Mouse (Mus musculus): ENCODE measurements around the gene Lamtor4. TPM values are rescaled to one million over a fixed set of nuclear protein-coding genes. Genes with fewer than 3 reads are reported as not detected.

Gene Lamtor4
- polyA plus RNA-seq, 1 experiment, result 72.8 TPM

DNA sequence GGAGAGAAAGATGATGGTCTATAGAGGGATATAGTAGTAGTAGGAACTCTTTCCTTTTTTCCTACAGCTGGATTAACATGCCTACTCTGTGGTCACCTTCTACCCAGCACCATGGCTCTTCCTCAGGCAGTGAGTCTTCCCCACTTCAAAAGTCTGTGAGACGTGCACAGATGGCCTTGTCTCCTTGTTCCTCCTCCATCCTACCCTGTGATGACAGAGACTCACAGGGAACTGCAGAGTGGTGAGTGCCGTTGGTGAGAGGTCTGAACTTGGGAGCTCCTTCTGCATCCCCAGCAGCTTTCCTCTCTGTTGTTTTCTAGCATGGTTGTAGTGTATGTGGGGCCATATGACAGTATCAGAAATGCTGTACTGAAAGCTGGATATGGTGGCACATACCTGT lies 26.5 kb downstream of the Lamtor4 start:
- Histone ChIP-seq H3K4me3 (ENCODE audit: insufficient read depth, poor library complexity, severe bottlenecking) (no peak overlapping the region), H3ac (ENCODE audit: control insufficient read depth, insufficient read length, low read depth) (no peak overlapping the region), H3K79me3 (ENCODE audit: low read depth) (no peaks in the 10 kb centered on the region), H3K36me3 (ENCODE audit: control insufficient read depth, insufficient read depth) (no peaks in the 10 kb centered on the region), H3K79me2 (ENCODE audit: control insufficient read depth, insufficient read depth) (no peaks in the 10 kb centered on the region), H3K27me3 (ENCODE audit: control insufficient read depth, insufficient read depth, insufficient read length) (no peaks in the 10 kb centered on the region)
- TF ChIP-seq MAX (IDR thresholded peaks at IDR 0.05) (no peak), USF1 (IDR thresholded peaks at IDR 0.05; ENCODE audit: low read depth) (no peak), MYOG (IDR thresholded peaks at IDR 0.05; ENCODE audit: control insufficient read depth, extremely low read depth, insufficient read length) (no peak), CEBPB (IDR thresholded peaks at IDR 0.05; ENCODE audit: low read depth) (no peak), CTCF (IDR thresholded peaks at IDR 0.05; ENCODE audit: control insufficient read depth, insufficient read depth, insufficient read length) (no peak), MYOD1 (IDR thresholded peaks at IDR 0.05; ENCODE audit: control insufficient read depth, insufficient read length, low read depth) (no peak), FOSL1 (IDR thresholded peaks at IDR 0.05; ENCODE audit: insufficient read depth, low read length, poor library complexity, severe bottlenecking) (no peak)

DNA sequence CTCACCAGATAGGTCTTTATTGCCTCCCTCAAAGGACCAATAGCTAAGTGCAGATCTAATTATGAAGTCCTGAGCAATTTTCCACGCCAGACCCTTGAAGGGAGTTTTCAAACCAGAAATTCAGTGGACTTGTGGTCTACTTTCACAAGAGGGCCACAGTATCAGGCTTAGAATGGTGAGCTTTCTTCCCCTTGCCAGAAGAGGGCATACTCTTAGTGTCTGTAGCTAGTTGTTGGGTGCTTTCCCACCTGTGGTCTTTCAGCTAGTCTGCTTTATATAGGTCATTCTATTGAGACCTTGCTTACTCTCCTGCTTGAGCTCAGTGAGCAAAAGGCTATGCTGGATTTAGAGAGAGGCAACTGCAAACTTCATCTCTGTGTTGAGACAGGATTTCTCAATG lies 28.3 kb downstream of the Lamtor4 start:
- no peak overlapping the region for H3K4me3 ChIP-seq (ENCODE audit: insufficient read depth, poor library complexity, severe bottlenecking)
- no peaks in the 10 kb centered on the region for H3K79me3 ChIP-seq (ENCODE audit: low read depth)
- H3K27me3 ChIP-seq (ENCODE audit: control insufficient read depth, insufficient read depth, insufficient read length), result no peaks in the 10 kb centered on the region
- H3K79me2 ChIP-seq (ENCODE audit: control insufficient read depth, insufficient read depth), result no peaks in the 10 kb centered on the region
- no peaks in the 10 kb centered on the region for H3K36me3 ChIP-seq (ENCODE audit: control insufficient read depth, insufficient read depth)
- TF ChIP-seq MYOD1 (IDR thresholded peaks at IDR 0.05; ENCODE audit: control insufficient read depth, insufficient read length, low read depth), result no peak
- no peak for TF ChIP-seq CTCF (IDR thresholded peaks at IDR 0.05; ENCODE audit: control insufficient read depth, insufficient read depth, insufficient read length)
- no peak for TF ChIP-seq MYOG (IDR thresholded peaks at IDR 0.05; ENCODE audit: control insufficient read depth, extremely low read depth, insufficient read length)
- TF ChIP-seq CEBPB (IDR thresholded peaks at IDR 0.05; ENCODE audit: low read depth), result no peak
- TF ChIP-seq FOSL1 (IDR thresholded peaks at IDR 0.05; ENCODE audit: insufficient read depth, low read length, poor library complexity, severe bottlenecking), result no peak
- no peak for TF ChIP-seq MAX (IDR thresholded peaks at IDR 0.05)
- TF ChIP-seq USF1 (IDR thresholded peaks at IDR 0.05; ENCODE audit: low read depth), result no peak
- H3ac ChIP-seq (ENCODE audit: control insufficient read depth, insufficient read length, low read depth), result no peak overlapping the region

DNA sequence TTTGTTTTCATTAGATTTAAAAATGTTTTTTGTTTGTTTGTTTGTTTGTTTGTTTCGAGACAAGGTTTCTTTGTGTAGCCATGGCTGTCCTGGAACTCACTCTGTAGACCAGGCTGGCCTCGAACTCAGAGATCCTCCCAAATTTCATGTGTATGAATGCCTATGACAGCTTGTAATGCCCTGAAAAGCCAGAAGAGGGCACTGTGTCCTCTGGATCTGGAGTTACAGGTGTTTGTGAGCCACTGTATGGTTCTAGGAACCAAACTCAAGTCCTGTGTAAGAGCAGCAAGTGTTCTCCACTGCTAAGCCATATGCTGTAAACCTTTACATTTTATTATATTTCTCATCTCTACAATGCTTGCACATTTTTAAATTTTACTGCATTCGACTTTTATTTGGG lies 32.6 kb downstream of the Lamtor4 start:
- no peak overlapping the region for H3ac ChIP-seq (ENCODE audit: control insufficient read depth, insufficient read length, low read depth)
- no peaks in the 10 kb centered on the region for H3K27me3 ChIP-seq (ENCODE audit: control insufficient read depth, insufficient read depth, insufficient read length)
- no peaks in the 10 kb centered on the region for H3K79me3 ChIP-seq (ENCODE audit: low read depth)
- no peaks in the 10 kb centered on the region for H3K79me2 ChIP-seq (ENCODE audit: control insufficient read depth, insufficient read depth)
- TF ChIP-seq MYOG (IDR thresholded peaks at IDR 0.05; ENCODE audit: control insufficient read depth, extremely low read depth, insufficient read length), result no peak
- no peaks in the 10 kb centered on the region for H3K36me3 ChIP-seq (ENCODE audit: control insufficient read depth, insufficient read depth)
- no peak overlapping the region for H3K4me3 ChIP-seq (ENCODE audit: insufficient read depth, poor library complexity, severe bottlenecking)

DNA sequence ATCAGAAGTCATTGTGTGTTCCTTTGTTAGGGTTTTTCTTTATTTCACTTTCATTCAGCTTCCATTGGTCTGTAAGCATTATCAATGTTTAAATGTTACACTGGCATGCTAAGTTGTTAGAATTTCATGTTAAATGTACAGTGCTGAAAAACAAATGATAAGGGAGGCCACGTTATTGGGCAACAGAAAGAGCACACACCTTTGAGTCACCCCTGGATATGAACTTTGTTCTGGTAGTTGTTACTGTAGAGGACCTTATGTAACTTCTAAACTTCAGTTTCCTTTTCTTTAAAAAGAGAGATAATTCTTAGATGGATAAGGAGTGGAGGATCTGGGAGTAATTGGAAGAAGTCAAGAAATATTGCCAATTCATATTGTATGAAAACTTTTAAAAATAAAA lies 36.4 kb downstream of the Lamtor4 start:
- H3K4me3 ChIP-seq (ENCODE audit: insufficient read depth, poor library complexity, severe bottlenecking), result no peak overlapping the region
- no peaks in the 10 kb centered on the region for H3K79me3 ChIP-seq (ENCODE audit: low read depth)
- H3K36me3 ChIP-seq (ENCODE audit: control insufficient read depth, insufficient read depth), result no peaks in the 10 kb centered on the region
- H3K27me3 ChIP-seq (ENCODE audit: control insufficient read depth, insufficient read depth, insufficient read length), result no peaks in the 10 kb centered on the region
- H3K79me2 ChIP-seq (ENCODE audit: control insufficient read depth, insufficient read depth), result no peaks in the 10 kb centered on the region
- TF ChIP-seq FOSL1 (IDR thresholded peaks at IDR 0.05; ENCODE audit: insufficient read depth, low read length, poor library complexity, severe bottlenecking), result no peak
- TF ChIP-seq MYOD1 (IDR thresholded peaks at IDR 0.05; ENCODE audit: control insufficient read depth, insufficient read length, low read depth), result no peak
- no peak for TF ChIP-seq CTCF (IDR thresholded peaks at IDR 0.05; ENCODE audit: control insufficient read depth, insufficient read depth, insufficient read length)
- TF ChIP-seq MAX (IDR thresholded peaks at IDR 0.05), result no peak
- TF ChIP-seq USF1 (IDR thresholded peaks at IDR 0.05; ENCODE audit: low read depth), result no peak
- no peak for TF ChIP-seq MYOG (IDR thresholded peaks at IDR 0.05; ENCODE audit: control insufficient read depth, extremely low read depth, insufficient read length)
- no peak for TF ChIP-seq CEBPB (IDR thresholded peaks at IDR 0.05; ENCODE audit: low read depth)
- no peak overlapping the region for H3ac ChIP-seq (ENCODE audit: control insufficient read depth, insufficient read length, low read depth)

DNA sequence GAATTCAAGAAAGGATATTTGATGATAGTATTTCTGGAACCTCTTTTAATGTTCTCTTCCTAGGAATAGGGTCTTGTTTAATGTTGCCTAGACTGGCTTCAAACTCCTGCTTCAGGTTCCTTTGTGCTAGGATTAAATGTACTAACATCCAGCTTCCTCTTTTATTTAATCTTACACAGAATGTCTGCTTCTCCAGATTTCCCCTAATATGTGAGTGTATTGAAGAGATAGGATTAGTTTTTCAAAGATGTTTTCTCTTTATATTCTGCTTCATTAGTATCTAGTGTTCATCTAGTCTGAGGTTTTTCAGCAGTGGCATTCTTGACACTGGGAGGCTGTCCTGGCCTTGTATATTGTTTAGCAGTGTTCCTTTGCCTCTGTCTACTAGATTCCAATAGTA lies 38.9 kb downstream of the Lamtor4 start:
- H3K79me3 ChIP-seq (ENCODE audit: low read depth), result no peaks in the 10 kb centered on the region
- no peaks in the 10 kb centered on the region for H3K79me2 ChIP-seq (ENCODE audit: control insufficient read depth, insufficient read depth)
- TF ChIP-seq MYOG (IDR thresholded peaks at IDR 0.05; ENCODE audit: control insufficient read depth, extremely low read depth, insufficient read length) (no peak), MAX (IDR thresholded peaks at IDR 0.05) (no peak), MYOD1 (IDR thresholded peaks at IDR 0.05; ENCODE audit: control insufficient read depth, insufficient read length, low read depth) (no peak), CEBPB (IDR thresholded peaks at IDR 0.05; ENCODE audit: low read depth) (no peak), CTCF (IDR thresholded peaks at IDR 0.05; ENCODE audit: control insufficient read depth, insufficient read depth, insufficient read length) (no peak), FOSL1 (IDR thresholded peaks at IDR 0.05; ENCODE audit: insufficient read depth, low read length, poor library complexity, severe bottlenecking) (no peak), USF1 (IDR thresholded peaks at IDR 0.05; ENCODE audit: low read depth) (no peak)
- peaks cover 5% of the 10 kb centered on the region for H3K27me3 ChIP-seq (ENCODE audit: control insufficient read depth, insufficient read depth, insufficient read length)
- no peak overlapping the region for H3ac ChIP-seq (ENCODE audit: control insufficient read depth, insufficient read length, low read depth)
- no peaks in the 10 kb centered on the region for H3K36me3 ChIP-seq (ENCODE audit: control insufficient read depth, insufficient read depth)
- H3K4me3 ChIP-seq (ENCODE audit: insufficient read depth, poor library complexity, severe bottlenecking), result no peak overlapping the region

DNA sequence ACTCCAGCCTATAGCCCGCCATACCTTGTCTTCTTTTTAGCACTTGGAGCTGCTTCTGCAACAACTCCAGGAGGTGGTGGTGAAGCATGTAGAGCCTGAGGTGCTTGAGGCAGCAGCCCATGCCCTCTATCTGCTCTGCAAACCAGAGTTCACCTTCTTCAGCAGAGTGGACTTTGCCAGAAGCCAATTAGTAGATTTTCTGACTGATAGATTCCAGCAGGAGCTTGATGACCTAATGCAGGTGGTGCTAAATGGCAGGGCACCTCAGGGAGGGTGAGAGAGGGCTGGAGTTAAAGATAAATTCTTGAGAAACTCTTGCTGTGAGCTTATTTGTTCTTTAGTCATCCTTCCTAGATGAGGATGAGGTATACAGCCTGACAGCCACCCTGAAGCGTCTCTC lies 44.3 kb downstream of the Lamtor4 start:
- H3K36me3 ChIP-seq (ENCODE audit: control insufficient read depth, insufficient read depth), result no peaks in the 10 kb centered on the region
- no peak overlapping the region for H3K4me3 ChIP-seq (ENCODE audit: insufficient read depth, poor library complexity, severe bottlenecking)
- TF ChIP-seq FOSL1 (IDR thresholded peaks at IDR 0.05; ENCODE audit: insufficient read depth, low read length, poor library complexity, severe bottlenecking) (no peak), MYOG (IDR thresholded peaks at IDR 0.05; ENCODE audit: control insufficient read depth, extremely low read depth, insufficient read length) (no peak), MAX (IDR thresholded peaks at IDR 0.05) (no peak), USF1 (IDR thresholded peaks at IDR 0.05; ENCODE audit: low read depth) (no peak), MYOD1 (IDR thresholded peaks at IDR 0.05; ENCODE audit: control insufficient read depth, insufficient read length, low read depth) (no peak), CTCF (IDR thresholded peaks at IDR 0.05; ENCODE audit: control insufficient read depth, insufficient read depth, insufficient read length) (no peak), CEBPB (IDR thresholded peaks at IDR 0.05; ENCODE audit: low read depth) (no peak)
- H3ac ChIP-seq (ENCODE audit: control insufficient read depth, insufficient read length, low read depth), result no peak overlapping the region
- no peaks in the 10 kb centered on the region for H3K79me2 ChIP-seq (ENCODE audit: control insufficient read depth, insufficient read depth)
- no peaks in the 10 kb centered on the region for H3K79me3 ChIP-seq (ENCODE audit: low read depth)
- H3K27me3 ChIP-seq (ENCODE audit: control insufficient read depth, insufficient read depth, insufficient read length), result peaks cover 6% of the 10 kb centered on the region

Other genes with a start within 250 kb of the Lamtor4 start
- gene Smok3a, start 234.2 kb upstream of the Lamtor4 start, polyA plus RNA-seq (2012; fragmentation: generic; extraction: Trizol), result not detected
- gene Smok3b, start 234.1 kb upstream of the Lamtor4 start, polyA plus RNA-seq (2012; fragmentation: generic; extraction: Trizol), result not detected
- gene Smok3c, start 202.3 kb upstream of the Lamtor4 start, polyA plus RNA-seq (2012; fragmentation: generic; extraction: Trizol), result not detected
- 3.7 TPM for gene Zkscan1, start 170.4 kb upstream of the Lamtor4 start, polyA plus RNA-seq (2012; fragmentation: generic; extraction: Trizol)
- 8.5 TPM for gene Zscan21, start 138.6 kb upstream of the Lamtor4 start, polyA plus RNA-seq (2012; fragmentation: generic; extraction: Trizol)
- gene Zfp113, start 99.7 kb upstream of the Lamtor4 start, polyA plus RNA-seq (2012; fragmentation: generic; extraction: Trizol), result 1.9 TPM
- gene Cops6, start 94.4 kb upstream of the Lamtor4 start, polyA plus RNA-seq (2012; fragmentation: generic; extraction: Trizol), result 182 TPM
- gene Ap4m1, start 83.5 kb upstream of the Lamtor4 start, polyA plus RNA-seq (2012; fragmentation: generic; extraction: Trizol), result 11.2 TPM
- gene Mcm7, start 83.1 kb upstream of the Lamtor4 start, polyA plus RNA-seq (2012; fragmentation: generic; extraction: Trizol), result 208 TPM
- gene Taf6, start 68.0 kb upstream of the Lamtor4 start, polyA plus RNA-seq (2012; fragmentation: generic; extraction: Trizol), result 58.1 TPM
- 23.0 TPM for gene Cnpy4, start 68.0 kb upstream of the Lamtor4 start, polyA plus RNA-seq (2012; fragmentation: generic; extraction: Trizol)
- gene Mblac1, start 61.2 kb upstream of the Lamtor4 start, polyA plus RNA-seq (2012; fragmentation: generic; extraction: Trizol), result 2.5 TPM
- not detected for gene Nxpe5, start 29.6 kb upstream of the Lamtor4 start, polyA plus RNA-seq (2012; fragmentation: generic; extraction: Trizol)
- gene BC037034, start 8.6 kb downstream of the Lamtor4 start, polyA plus RNA-seq (2012; fragmentation: generic; extraction: Trizol), result 6.8 TPM
- gene Gal3st4, start 17.4 kb downstream of the Lamtor4 start, polyA plus RNA-seq (2012; fragmentation: generic; extraction: Trizol), result 0.08 TPM
- not detected for gene Gm43720, start 24.5 kb downstream of the Lamtor4 start, polyA plus RNA-seq (2012; fragmentation: generic; extraction: Trizol)
- gene Gpc2, start 24.5 kb downstream of the Lamtor4 start, polyA plus RNA-seq (2012; fragmentation: generic; extraction: Trizol), result 0.60 TPM
- gene Stag3, start 24.8 kb downstream of the Lamtor4 start, polyA plus RNA-seq (2012; fragmentation: generic; extraction: Trizol), result 0.05 TPM
- gene Pvrig, start 86.5 kb downstream of the Lamtor4 start, polyA plus RNA-seq (2012; fragmentation: generic; extraction: Trizol), result 0.19 TPM
- 2.0 TPM for gene Zfp157, start 186.0 kb downstream of the Lamtor4 start, polyA plus RNA-seq (2012; fragmentation: generic; extraction: Trizol)

Measured in C2C12 (cell line).